Mouse (Mus musculus) v-Abl transformed pro-B cells (cell line): Measurements from ENCODE around the gene Tmem184a.

Source experiments
- in situ Hi-C, 2 experiments: fragments of 400-800 bp; cut with MboI; formaldehyde crosslinking; loops; one replicate each; pipeline ENCODE4 v1.15.1; 2025; ENCODE audit not compliant: unreplicated experiment in 2 of 2

Tmem184a gene

GRCm38 (mm10) chr5:139796900-139797299, 22.8 kb downstream of the Tmem184a start:
- in situ Hi-C loops, result loop anchor here in 1 of 2 experiments (25.0 kb wide), 1 partner anchor 1635 kb away; the partner anchor contains the start of genes Ap4m1, Cops6, Mcm7 and Zfp113

- in situ Hi-C loops, result loop anchor here in 1 of 2 experiments (25.0 kb wide), 1 partner anchor 1634 kb away; the partner anchor contains the start of genes Ap4m1, Cops6, Mcm7 and Zfp113
Observed at GRCm38 (mm10) chr5:139796001-139796620, 23.6 kb downstream of the Tmem184a start.

- in situ Hi-C loops, result loop anchor here in 1 of 2 experiments (25.0 kb wide), 1 partner anchor 1633 kb away; the partner anchor contains the start of genes Ap4m1, Cops6, Mcm7 and Zfp113
Observed at GRCm38 (mm10) chr5:139794938-139795337, 24.8 kb downstream of the Tmem184a start.

GRCm38 (mm10) chr5:139794137-139794536, 25.6 kb downstream of the Tmem184a start:
- in situ Hi-C loops, result loop anchor here in 1 of 2 experiments (25.0 kb wide), 1 partner anchor 1632 kb away; the partner anchor contains the start of genes Ap4m1, Cops6, Mcm7 and Zfp113

- in situ Hi-C loops, result loop anchor here in 1 of 2 experiments (25.0 kb wide), 1 partner anchor 1631 kb away; the partner anchor contains the start of genes Ap4m1, Cops6, Mcm7 and Zfp113
Observed at GRCm38 (mm10) chr5:139793338-139794089, 26.2 kb downstream of the Tmem184a start.

- in situ Hi-C loops, result loop anchor here in 1 of 2 experiments (25.0 kb wide), 1 partner anchor 1631 kb away; the partner anchor contains the start of genes Ap4m1, Cops6, Mcm7 and Zfp113
Observed at GRCm38 (mm10) chr5:139792966-139793337, 26.8 kb downstream of the Tmem184a start.

GRCm38 (mm10) chr5:139792159-139792775, 27.4 kb downstream of the Tmem184a start:
- in situ Hi-C loops, result loop anchor here in 1 of 2 experiments (25.0 kb wide), 1 partner anchor 1630 kb away; the partner anchor contains the start of genes Ap4m1, Cops6, Mcm7 and Zfp113

- in situ Hi-C loops, result loop anchor here in 1 of 2 experiments (25.0 kb wide), 1 partner anchor 1629 kb away; the partner anchor contains the start of genes Ap4m1, Cops6, Mcm7 and Zfp113
Observed at GRCm38 (mm10) chr5:139791227-139792158, 28.2 kb downstream of the Tmem184a start, which contains the start of gene Mafk. TSS of gene Mafk (plus strand) at chr5:139791513.

- in situ Hi-C loops, result loop anchor here in 1 of 2 experiments (25.0 kb wide), 1 partner anchor 1627 kb away; the partner anchor contains the start of genes Ap4m1, Cops6, Mcm7 and Zfp113
Observed at GRCm38 (mm10) chr5:139789466-139789865, 30.3 kb downstream of the Tmem184a start.

GRCm38 (mm10) chr5:139781406-139781805, 38.3 kb downstream of the Tmem184a start:
- in situ Hi-C loops, result loop anchor here in 1 of 2 experiments (25.0 kb wide), 1 partner anchor 1619 kb away; the partner anchor contains the start of genes Ap4m1, Cops6, Mcm7 and Zfp113

GRCm38 (mm10) chr5:139776966-139777365, 42.8 kb downstream of the Tmem184a start:
- in situ Hi-C loops, result loop anchor here (5.0 to 25.0 kb wide), 4 partner anchors 40 to 1615 kb away; partner anchors contain the start of genes Ap4m1 (in 1 of the 2), Cops6 (in 1 of the 2), Gm26938 (in 1 of the 2) and Mcm7 (in 1 of the 2)

- in situ Hi-C loops, result loop anchor here (5.0 to 25.0 kb wide), 4 partner anchors 42 to 1613 kb away; partner anchors contain the start of genes Ap4m1 (in 1 of the 2), Cops6 (in 1 of the 2), Gm26938 (in 1 of the 2) and Mcm7 (in 1 of the 2)
Observed at GRCm38 (mm10) chr5:139775216-139775926, 44.3 kb downstream of the Tmem184a start, which contains the start of gene Ints1. TSS of gene Ints1 (minus strand) at chr5:139775674.

- in situ Hi-C loops, result no loop called here
Observed at GRCm38 (mm10) chr5:139768216-139768615, 51.5 kb downstream of the Tmem184a start.

- in situ Hi-C loops, result no loop called here
Observed at GRCm38 (mm10) chr5:139764296-139764695, 55.4 kb downstream of the Tmem184a start.

- in situ Hi-C loops, result loop anchor here in 1 of 2 experiments (10.0 kb wide), 1 partner anchor 423 kb away; no protein-coding TSS in a partner anchor
Observed at GRCm38 (mm10) chr5:139758096-139758495, 61.6 kb downstream of the Tmem184a start.

- in situ Hi-C loops, result loop anchor here in 1 of 2 experiments (10.0 kb wide), 1 partner anchor 422 kb away; no protein-coding TSS in a partner anchor
Observed at GRCm38 (mm10) chr5:139756586-139756985, 63.1 kb downstream of the Tmem184a start.

- in situ Hi-C loops, result loop anchor here in 1 of 2 experiments (10.0 kb wide), 1 partner anchor 421 kb away; no protein-coding TSS in a partner anchor
Observed at GRCm38 (mm10) chr5:139756135-139756534, 63.6 kb downstream of the Tmem184a start.

- in situ Hi-C loops, result loop anchor here in 1 of 2 experiments (10.0 kb wide), 1 partner anchor 420 kb away; no protein-coding TSS in a partner anchor
Observed at GRCm38 (mm10) chr5:139754753-139755152, 65.0 kb downstream of the Tmem184a start.
